20 mouse cellular contexts compared by ENCODE assay signal in genomic region chr2:72911527-72911926, GRCm38 (mm10).
DNase-seq lines count a peak whose midpoint lies in the region; ATAC-seq and TF ChIP-seq lines count a peak whose summit lies in the region.
"Had no signal": no experiment of that assay in that cellular context is flagged by ENCODE, and none has a peak within 500 bp of the region (broad histone marks: within the 10 kb centered on the region; RNA-seq: fewer than 3 reads in every experiment).

No protein-coding gene starts in this region.

- H3K4me3 ChIP-seq in liver, adult 2 months (ENCODE audit: insufficient read depth, low read depth, low read length), result no peak overlapping the region
- H3K4me3 ChIP-seq in liver, embryonic 12.5 days, result no peak overlapping the region
- H3K4me3 ChIP-seq in intestine, postnatal 0 days (ENCODE audit: low read depth, low read length), result no peak overlapping the region
- no peak overlapping the region for H3K4me3 ChIP-seq in neural tube, embryonic 15.5 days (replicated peaks)
- H3K4me3 ChIP-seq: forebrain, embryonic 15.5 days; hindbrain, embryonic 10.5 days; limb, embryonic 15.5 days; lung, embryonic 15.5 days; midbrain, embryonic 10.5 days had no signal

- no peak overlapping the region for H3K4me2 ChIP-seq in liver, embryonic 12.5 days
- no peak overlapping the region for H3K4me2 ChIP-seq in intestine, postnatal 0 days (replicated peaks; ENCODE audit: low read depth)
- no peak overlapping the region for H3K4me2 ChIP-seq in neural tube, embryonic 15.5 days
- H3K4me2 ChIP-seq: forebrain, embryonic 15.5 days; limb, embryonic 15.5 days; lung, embryonic 15.5 days had no signal

- no peaks in the 10 kb centered on the region for H3K79me2 ChIP-seq in liver, adult 2 months (ENCODE audit: control insufficient read depth, insufficient read depth, low read length)

- no peak for TF ChIP-seq POLR2A in liver, adult 2 months (IDR thresholded peaks at IDR 0.05; ENCODE audit: extremely low read depth, insufficient read depth, low read length)

- 23% methylated on average over 9 of the region's 9 CpGs for WGBS in liver, adult 2 months
- 77% methylated on average over 9 of the region's 9 CpGs for WGBS in liver, embryonic 12.5 days (ENCODE audit: insufficient replicate concordance)
- 85% methylated on average over 9 of the region's 9 CpGs for WGBS in intestine, postnatal 0 days
- 82% methylated on average over 9 of the region's 9 CpGs for WGBS in neural tube, embryonic 15.5 days

- H3K9ac ChIP-seq in liver, adult 2 months (ENCODE audit: low read depth, low read length), result peak overlapping the region; percentile 10; the same call in 1 of the 2 replicates
- H3K9ac ChIP-seq in liver, embryonic 12.5 days, result no peak overlapping the region
- H3K9ac ChIP-seq in intestine, postnatal 0 days (ENCODE audit: low read depth, low read length), result no peak overlapping the region
- no peak overlapping the region for H3K9ac ChIP-seq in neural tube, embryonic 15.5 days (replicated peaks)
- H3K9ac ChIP-seq: forebrain, embryonic 15.5 days; limb, embryonic 15.5 days; lung, embryonic 15.5 days had no signal

- no peaks in the 10 kb centered on the region for H3K36me3 ChIP-seq in liver, adult 2 months (ENCODE audit: control insufficient read depth, insufficient read depth, low read length)
- H3K36me3 ChIP-seq in liver, embryonic 12.5 days, result no peaks in the 10 kb centered on the region
- no peaks in the 10 kb centered on the region for H3K36me3 ChIP-seq in intestine, postnatal 0 days (ENCODE audit: control insufficient read depth, insufficient read depth)
- no peaks in the 10 kb centered on the region for H3K36me3 ChIP-seq in neural tube, embryonic 15.5 days
- H3K36me3 ChIP-seq: forebrain, embryonic 15.5 days; hindbrain, embryonic 10.5 days; limb, embryonic 15.5 days; lung, embryonic 15.5 days; midbrain, embryonic 10.5 days had no signal

- no peak for TF ChIP-seq CTCF in liver, adult 2 months (IDR thresholded peaks at IDR 0.05; ENCODE audit: low read depth, low read length)
- TF ChIP-seq CTCF in intestine, postnatal 0 days (IDR thresholded peaks at IDR 0.05; ENCODE audit: low read depth), result no peak

- H3K27me3 ChIP-seq in liver, adult 2 months (ENCODE audit: control insufficient read depth, insufficient read depth, low read length), result no peaks in the 10 kb centered on the region
- H3K27me3 ChIP-seq in liver, embryonic 12.5 days (replicated peaks), result no peaks in the 10 kb centered on the region
- no peaks in the 10 kb centered on the region for H3K27me3 ChIP-seq in intestine, postnatal 0 days (replicated peaks; ENCODE audit: control insufficient read depth, insufficient read depth, low read length)
- H3K27me3 ChIP-seq in neural tube, embryonic 15.5 days (replicated peaks), result no peaks in the 10 kb centered on the region
- H3K27me3 ChIP-seq: forebrain, embryonic 15.5 days; limb, embryonic 15.5 days; lung, embryonic 15.5 days had no signal

- no peak for ATAC-seq in liver, embryonic 12.5 days
- ATAC-seq in intestine, postnatal 0 days, result no peak
- no peak for ATAC-seq in neural tube, embryonic 15.5 days (ENCODE audit: low FRiP score)
- ATAC-seq: forebrain, embryonic 15.5 days; Patski had no signal

- peaks cover 16% of the 10 kb centered on the region for H3K4me1 ChIP-seq in liver, adult 2 months (ENCODE audit: control insufficient read depth, insufficient read depth, low read length)
- H3K4me1 ChIP-seq in liver, embryonic 12.5 days, result no peaks in the 10 kb centered on the region
- H3K4me1 ChIP-seq in intestine, postnatal 0 days (replicated peaks; ENCODE audit: control insufficient read depth, insufficient read depth, low read length), result no peaks in the 10 kb centered on the region; the same call in 1 of the 2 replicates
- H3K4me1 ChIP-seq in neural tube, embryonic 15.5 days, result 0 out of 2 replicates have a peak, but pooled peaks cover 4% of the 10 kb centered on the region
- H3K4me1 ChIP-seq: lung, embryonic 15.5 days had no signal

- peak overlapping the region; percentile 43 for H3K27ac ChIP-seq in liver, adult 2 months (replicated peaks; ENCODE audit: insufficient read depth, low read depth, low read length)
- no peak overlapping the region for H3K27ac ChIP-seq in liver, embryonic 12.5 days
- H3K27ac ChIP-seq in intestine, postnatal 0 days (ENCODE audit: low read depth, low read length), result no peak overlapping the region
- H3K27ac ChIP-seq in neural tube, embryonic 15.5 days (replicated peaks), result no peak overlapping the region
- H3K27ac ChIP-seq: forebrain, embryonic 15.5 days; hindbrain, embryonic 10.5 days; limb, embryonic 15.5 days; lung, embryonic 15.5 days; midbrain, embryonic 10.5 days had no signal

- H3K9me3 ChIP-seq in liver, embryonic 12.5 days (replicated peaks), result no peaks in the 10 kb centered on the region
- H3K9me3 ChIP-seq in intestine, postnatal 0 days (ENCODE audit: control insufficient read depth), result no peaks in the 10 kb centered on the region
- no peaks in the 10 kb centered on the region for H3K9me3 ChIP-seq in neural tube, embryonic 15.5 days (replicated peaks)
- H3K9me3 ChIP-seq: forebrain, embryonic 15.5 days; hindbrain, embryonic 10.5 days; limb, embryonic 15.5 days; lung, embryonic 15.5 days; midbrain, embryonic 10.5 days had no signal

- peak; percentile 34 for DNase-seq in adrenal gland, postnatal 10 days
- DNase-seq in adrenal gland, postnatal 36 days, result no peak
- peak; percentile 94 for DNase-seq in liver, adult 2 months (ENCODE audit: extremely low read depth, low read depth, low spot score)
- peak; percentile 38 to 65 for DNase-seq in heart, adult 9 months (ENCODE audit: low spot score in 2 of 2)
- DNase-seq in lung, postnatal 4 days, result peak; percentile 13 to 43
- DNase-seq: cerebellum, postnatal 10 days; embryo, embryonic 11 days; kidney, postnatal 14 days; retina, postnatal 1 day; spleen, adult 18-20 months; thymus, postnatal 25 days had no signal

Comparison
In these comparisons a context has a peak if more than half of its experiments do, and no peak if none do; other contexts are left out.
1. DNase-seq: peak in adrenal gland, postnatal 10 days (single experiment), liver, adult 2 months (single experiment), heart, adult 9 months (2 of 2) and lung, postnatal 4 days (2 of 2); none in adrenal gland, postnatal 36 days (0 of 2).